Mouse (Mus musculus) myocyte (in vitro differentiated cells): ENCODE data around the gene 4933430I17Rik. TPM values are rescaled to one million over a fixed set of nuclear protein-coding genes. Genes with fewer than 3 reads are reported as not detected.

Experiments
- H3K27me3 ChIP-seq: one replicate; pipeline ENCODE4 v1.6.1; 2011; ENCODE audit not compliant: control insufficient read depth, insufficient read depth, insufficient read length
- H3K36me3 ChIP-seq: one replicate; pipeline ENCODE4 v1.6.1; 2011; ENCODE audit not compliant: control insufficient read depth, insufficient read depth
- H3K4me2 ChIP-seq: one replicate; pipeline ENCODE4 v1.6.1; 2011; ENCODE audit warnings: low read depth, control low read depth
- H3K4me3 ChIP-seq: one replicate; pipeline ENCODE4 v1.5.1; 2011; ENCODE audit warnings: mild to moderate bottlenecking, control low read depth, moderate library complexity
- H3K79me2 ChIP-seq: one replicate; pipeline ENCODE4 v1.6.1; 2011; ENCODE audit not compliant: control insufficient read depth, insufficient read depth
- H3ac ChIP-seq: one replicate; pipeline ENCODE4 v1.6.1; 2011; ENCODE audit not compliant: control insufficient read depth, insufficient read length
- CEBPB ChIP-seq: IDR thresholded peaks from 2 replicates; pipeline ENCODE4 v1.6.1; 2011; ENCODE audit warnings: mild to moderate bottlenecking, moderate library complexity; ENCODE audit not compliant: poor library complexity, insufficient read depth, severe bottlenecking
- E2F4 ChIP-seq: IDR thresholded peaks from one replicate; pipeline ENCODE4 v1.6.1; 2011; ENCODE audit warnings: mild to moderate bottlenecking, control low read depth, moderate library complexity; ENCODE audit not compliant: insufficient read depth
- MAX ChIP-seq: IDR thresholded peaks from one replicate; pipeline ENCODE4 v1.6.1; 2011; ENCODE audit warnings: low read depth, mild to moderate bottlenecking, control low read depth
- MYOD1 ChIP-seq, 3 experiments: IDR thresholded peaks; one replicate each; pipeline ENCODE4 v1.6.1; 2011; ENCODE audit warnings: control low read depth in 2 of 3, low read depth in 2 of 3, mild to moderate bottlenecking in 2 of 3, moderate library complexity in 1 of 3; ENCODE audit not compliant: insufficient read length in 2 of 3, control insufficient read depth in 1 of 3
- MYOG ChIP-seq, 3 experiments: IDR thresholded peaks; one replicate each; pipeline ENCODE4 v1.6.1; 2011; ENCODE audit warnings: control low read depth in 2 of 3, low read depth in 2 of 3, mild to moderate bottlenecking in 2 of 3; ENCODE audit not compliant: insufficient read length in 2 of 3, control insufficient read depth in 1 of 3, insufficient read depth in 1 of 3
- POLR2A ChIP-seq: IDR thresholded peaks from one replicate; pipeline ENCODE4 v1.6.1; 2011; ENCODE audit warnings: low read depth, mild to moderate bottlenecking, control low read depth, moderate library complexity; ENCODE audit not compliant: insufficient read length
- POLR2AphosphoS2 ChIP-seq: IDR thresholded peaks from one replicate; pipeline ENCODE4 v1.6.1; 2011; ENCODE audit warnings: low read depth, control low read depth; ENCODE audit not compliant: insufficient read length
- REST ChIP-seq: IDR thresholded peaks from one replicate; pipeline ENCODE4 v1.6.1; 2011; ENCODE audit warnings: mild to moderate bottlenecking, control low read depth, moderate library complexity; ENCODE audit not compliant: insufficient read depth, insufficient read length
- SRF ChIP-seq: IDR thresholded peaks from one replicate; pipeline ENCODE4 v1.6.1; 2011; ENCODE audit warnings: low read depth; ENCODE audit not compliant: control insufficient read depth, insufficient read length
- TCF12 ChIP-seq: IDR thresholded peaks from one replicate; pipeline ENCODE4 v1.6.1; 2011; ENCODE audit warnings: mild to moderate bottlenecking, control low read depth; ENCODE audit not compliant: poor library complexity, insufficient read depth, severe bottlenecking
- TCF3 ChIP-seq: IDR thresholded peaks from one replicate; pipeline ENCODE4 v1.6.1; 2011; ENCODE audit warnings: low read depth, control low read depth; ENCODE audit not compliant: insufficient read length
- USF1 ChIP-seq: IDR thresholded peaks from one replicate; pipeline ENCODE4 v1.6.1; 2011; ENCODE audit warnings: low read depth, mild to moderate bottlenecking, control low read depth, moderate library complexity
- polyA plus RNA-seq: library from polyadenylated mRNA; unstranded; fragments of >200 nt; fragmentation: generic; extraction: Trizol; gene quantifications from one replicate; pipeline ENCODE4 v1.2.1, GENCODE M21; 2012; ENCODE audit warnings: missing spikeins

4933430I17Rik gene
- polyA plus RNA-seq, 1 experiment = 0.08 TPM

DNA sequence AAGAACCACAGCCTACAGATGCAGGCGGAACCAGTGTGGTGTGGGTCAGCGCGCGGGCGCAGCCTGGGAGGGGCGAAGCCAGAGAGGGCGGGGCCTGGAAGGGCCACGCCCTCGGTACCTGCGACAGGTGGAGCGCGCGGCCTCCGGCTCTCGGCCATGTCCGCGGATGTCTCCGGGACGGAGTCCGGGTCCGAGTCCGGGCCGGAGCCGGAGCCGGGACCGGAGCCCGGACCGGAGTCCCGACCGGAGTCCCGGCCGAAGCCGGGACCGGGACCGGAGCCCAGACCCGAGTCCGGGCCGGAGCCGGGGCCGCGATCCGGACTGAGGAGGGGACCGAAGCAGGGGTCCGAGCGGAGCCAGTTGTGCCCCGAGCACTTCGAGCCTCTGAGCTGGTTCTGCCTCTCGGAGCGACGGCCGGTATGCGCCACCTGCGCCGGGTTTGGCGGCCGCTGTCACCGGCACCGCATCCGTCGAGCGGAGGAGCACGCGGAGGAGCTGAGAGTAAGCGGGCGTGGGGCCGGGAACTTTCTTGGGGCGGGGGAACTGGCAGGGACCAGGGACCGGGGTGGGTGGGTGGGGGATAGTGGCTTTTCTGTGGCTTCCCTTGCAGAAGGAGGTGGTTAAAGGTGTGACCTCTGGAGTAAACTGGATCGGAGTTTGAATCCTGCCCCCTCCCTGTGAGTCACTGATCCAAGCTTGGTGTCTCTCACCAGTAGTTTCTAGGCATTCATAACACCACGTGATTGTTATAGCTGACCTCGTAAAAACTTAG, 45.0 kb upstream of the 4933430I17Rik start, which contains the start of gene Bspry:
Bspry (plus strand) TSS at position 117 of the 772 bp plus-strand sequence.
- Histone ChIP-seq H3K27me3 (no peaks in the 10 kb centered on the region), H3ac (no peak within 1 kb of the TSS), H3K4me3 (no peak within 1 kb of the TSS), H3K79me2 (no peaks in the 10 kb centered on the region), H3K36me3 (no peaks in the 10 kb centered on the region), H3K4me2 (no peak within 1 kb of the TSS)
- TF ChIP-seq CEBPB (no peak), USF1 (no peak), TCF3 (no peak), SRF (no peak), E2F4 (no peak)

DNA sequence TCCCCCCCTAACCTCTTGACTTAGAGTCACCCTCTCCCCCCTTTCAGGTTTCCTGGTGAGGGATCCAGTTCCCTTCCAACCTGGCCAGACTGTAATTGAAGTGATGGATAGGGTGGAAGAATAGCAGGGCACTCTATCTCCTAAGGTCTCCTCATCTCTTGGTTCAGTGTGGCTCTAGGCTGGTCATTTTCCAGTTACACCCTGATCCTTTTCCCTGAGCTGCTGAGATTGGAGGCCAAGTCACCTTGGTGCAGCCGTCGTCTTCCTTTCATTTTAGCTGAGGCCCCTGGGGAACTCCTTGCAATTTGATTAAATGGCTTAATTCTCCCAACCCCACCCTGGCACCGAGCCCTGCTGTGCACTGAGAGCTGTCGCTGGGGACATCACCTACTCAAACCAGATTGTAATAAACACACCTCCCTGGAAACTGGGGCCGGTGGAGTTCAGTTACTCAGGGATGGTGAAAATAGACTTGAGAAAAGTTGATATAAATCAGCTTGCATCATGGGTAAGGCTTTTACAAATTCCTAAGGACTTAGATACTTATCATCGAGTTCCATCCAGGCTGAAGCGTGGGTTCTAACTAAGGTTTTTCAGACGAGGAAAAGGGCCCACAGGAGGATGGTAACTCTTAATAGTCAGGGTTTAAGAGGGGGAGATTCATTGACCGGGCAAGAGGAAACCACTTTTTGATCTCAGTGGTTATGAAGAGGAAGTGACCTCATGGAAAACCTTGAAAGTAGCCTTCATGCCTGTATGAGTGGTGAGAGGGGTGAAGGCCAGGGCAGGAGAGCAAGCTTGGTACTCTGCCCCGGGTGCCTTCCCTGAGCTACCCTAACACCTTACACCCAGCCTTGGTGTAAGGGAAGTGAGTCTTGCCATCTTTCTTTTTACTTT, 44.2 kb upstream of the 4933430I17Rik start:
- no peaks in the 10 kb centered on the region for H3K36me3 ChIP-seq
- no peak overlapping the region for H3ac ChIP-seq
- no peaks in the 10 kb centered on the region for H3K79me2 ChIP-seq
- H3K4me2 ChIP-seq = no peak overlapping the region
- no peak overlapping the region for H3K4me3 ChIP-seq
- no peaks in the 10 kb centered on the region for H3K27me3 ChIP-seq
- TF ChIP-seq MYOD1 (IDR thresholded peaks at IDR 0.05; ENCODE audit: control insufficient read depth in 1 of 3, insufficient read length in 2 of 3, low read depth in 2 of 3) (no peak), SRF (no peak), POLR2A (no peak), USF1 (no peak), TCF12 (no peak), REST (no peak), MYOG (IDR thresholded peaks at IDR 0.05; ENCODE audit: control insufficient read depth in 1 of 3, insufficient read depth in 1 of 3, insufficient read length in 2 of 3, low read depth in 2 of 3) (no peak), TCF3 (no peak)

DNA sequence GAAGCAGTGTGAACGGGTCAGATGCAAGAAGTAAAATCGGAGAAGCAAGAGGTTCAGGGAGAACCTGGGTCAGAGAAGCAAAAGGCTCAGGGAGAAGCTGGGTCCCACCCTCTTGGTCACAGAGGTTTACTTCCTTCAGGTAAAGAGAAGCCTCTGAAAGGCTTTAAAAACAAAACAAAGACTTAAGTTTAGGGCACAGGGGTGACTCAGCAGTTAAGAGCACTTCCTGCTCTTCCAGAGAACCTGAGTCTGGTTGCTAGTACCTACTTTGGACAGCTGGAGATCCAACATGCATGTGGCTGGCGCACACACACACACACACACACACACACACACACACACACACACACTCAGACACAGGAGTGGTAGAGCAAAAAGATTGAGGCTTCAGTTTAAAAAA, 40.2 kb upstream of the 4933430I17Rik start:
- no peaks in the 10 kb centered on the region for H3K79me2 ChIP-seq
- H3ac ChIP-seq = no peak overlapping the region
- TF ChIP-seq TCF12 (no peak), CEBPB (no peak), MYOD1 (IDR thresholded peaks at IDR 0.05; ENCODE audit: control insufficient read depth in 1 of 3, insufficient read length in 2 of 3, low read depth in 2 of 3) (no peak), E2F4 (no peak), USF1 (no peak), TCF3 (no peak), MAX (no peak), POLR2A (no peak), REST (no peak), MYOG (IDR thresholded peaks at IDR 0.05; ENCODE audit: control insufficient read depth in 1 of 3, insufficient read depth in 1 of 3, insufficient read length in 2 of 3, low read depth in 2 of 3) (no peak), SRF (no peak), POLR2AphosphoS2 (no peak)
- H3K36me3 ChIP-seq = no peaks in the 10 kb centered on the region
- H3K27me3 ChIP-seq = no peaks in the 10 kb centered on the region
- no peak overlapping the region for H3K4me2 ChIP-seq
- no peak overlapping the region for H3K4me3 ChIP-seq

DNA sequence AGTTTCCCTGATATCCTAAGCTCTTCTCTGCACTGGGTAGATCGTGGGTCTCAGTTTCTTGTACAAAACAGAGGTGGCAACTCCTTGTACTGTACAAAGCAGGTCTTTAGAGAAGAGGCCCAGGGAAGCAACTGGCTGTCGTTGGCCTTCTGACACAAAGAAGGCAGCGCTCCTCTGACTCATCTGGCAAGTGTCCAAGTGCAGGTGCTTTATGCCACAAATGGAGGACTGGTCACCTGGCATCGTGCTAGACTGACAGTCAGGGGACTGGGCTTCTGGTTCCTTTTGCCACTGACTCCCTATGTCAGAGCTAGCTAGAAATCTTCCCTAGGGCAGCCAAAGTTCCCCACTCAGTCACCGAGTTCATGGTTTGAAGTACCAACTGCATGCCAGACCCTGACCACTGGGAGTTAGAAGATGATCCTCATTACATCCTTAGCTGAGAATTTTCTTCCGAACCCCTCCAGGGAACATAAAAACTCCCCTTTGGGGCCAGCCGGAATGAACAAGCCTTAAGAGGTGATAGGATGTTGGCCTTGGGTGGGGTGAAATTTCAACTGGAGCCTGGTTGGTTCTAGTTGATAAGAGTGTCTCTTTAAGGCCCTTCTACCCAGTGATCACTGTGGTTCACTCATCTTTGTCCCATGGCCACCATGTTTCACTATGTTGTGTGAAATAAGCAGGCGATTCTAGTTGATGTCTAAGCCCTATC, 39.6 kb upstream of the 4933430I17Rik start:
- Histone ChIP-seq H3ac (no peak overlapping the region), H3K4me2 (no peak overlapping the region), H3K27me3 (no peaks in the 10 kb centered on the region), H3K79me2 (no peaks in the 10 kb centered on the region), H3K4me3 (no peak overlapping the region), H3K36me3 (no peaks in the 10 kb centered on the region)
- TF ChIP-seq MYOG (IDR thresholded peaks at IDR 0.05; ENCODE audit: control insufficient read depth in 1 of 3, insufficient read depth in 1 of 3, insufficient read length in 2 of 3, low read depth in 2 of 3) = no peak
- no peak for TF ChIP-seq REST
- no peak for TF ChIP-seq E2F4
- no peak for TF ChIP-seq TCF12
- TF ChIP-seq POLR2A = no peak
